Mouse (Mus musculus) WW6 (cell line): ENCODE measurements around the gene Tec.

Experiments used
- DNase-seq: peaks from one replicate; pipeline ENCODE4 v3.0.0-alpha.2; 2013; ENCODE audit warnings: low read depth, low spot score

Gene Tec

GRCm38 (mm10) chr5:72868091-72868875, at the start of gene Tec:
Tec (minus strand) TSS chr5:72868483.
- DNase-seq, result no peak

- no peak for DNase-seq
Measured at GRCm38 (mm10) chr5:72916851-72917250, 48.6 kb upstream of the Tec start.

- DNase-seq, result no peak
Measured at GRCm38 (mm10) chr5:72916048-72916447, 47.8 kb upstream of the Tec start.

- DNase-seq, result no peak
Measured at GRCm38 (mm10) chr5:72914633-72915561, 46.6 kb upstream of the Tec start.

GRCm38 (mm10) chr5:72913648-72914557, 45.6 kb upstream of the Tec start, which contains the start of gene Slain2:
Slain2 (plus strand) TSS chr5:72914304.
- peak; percentile 90 for DNase-seq

- DNase-seq, result no peak
Measured at GRCm38 (mm10) chr5:72911284-72911683, 43.0 kb upstream of the Tec start.

- DNase-seq, result no peak
Measured at GRCm38 (mm10) chr5:72910373-72910772, 42.1 kb upstream of the Tec start.

- DNase-seq, result no peak
Measured at GRCm38 (mm10) chr5:72909363-72909762, 41.1 kb upstream of the Tec start.

GRCm38 (mm10) chr5:72908324-72908936, 40.1 kb upstream of the Tec start:
- no peak for DNase-seq

- DNase-seq, result no peak
Measured at GRCm38 (mm10) chr5:72907402-72907801, 39.1 kb upstream of the Tec start.

GRCm38 (mm10) chr5:72904903-72905790, 36.9 kb upstream of the Tec start:
- DNase-seq, result no peak

- DNase-seq, result no peak
Measured at GRCm38 (mm10) chr5:72902876-72903516, 34.7 kb upstream of the Tec start.

GRCm38 (mm10) chr5:72902312-72902711, 34.0 kb upstream of the Tec start:
- DNase-seq, result peak; percentile 82

- DNase-seq, result no peak
Measured at GRCm38 (mm10) chr5:72901866-72902265, 33.6 kb upstream of the Tec start.

- no peak for DNase-seq
Measured at GRCm38 (mm10) chr5:72899255-72899654, 31.0 kb upstream of the Tec start.

GRCm38 (mm10) chr5:72897998-72898397, 29.7 kb upstream of the Tec start:
- no peak for DNase-seq

GRCm38 (mm10) chr5:72896478-72897279, 28.4 kb upstream of the Tec start:
- DNase-seq, result no peak

- DNase-seq, result no peak
Measured at GRCm38 (mm10) chr5:72895261-72895660, 27.0 kb upstream of the Tec start.

GRCm38 (mm10) chr5:72893987-72894386, 25.7 kb upstream of the Tec start:
- no peak for DNase-seq
